Mouse (Mus musculus) liver, embryonic 18 days (tissue): ENCODE results near the gene Ccl1. TPM values are rescaled to one million over a fixed set of nuclear protein-coding genes. Genes with fewer than 3 reads are reported as not detected.

Source experiments
- polyA plus RNA-seq: library from polyadenylated mRNA; depleted of rRNA; stranded (reverse); fragments of >200 nt; gene quantifications from 2 replicates; pipeline ENCODE4 v1.2.3, GENCODE M21; 2012; rRNA removed

The Ccl1 gene
- not detected in 2 replicates for polyA plus RNA-seq

GRCm38 (mm10) chr11:82305590-82305989 lies at the start of gene Ccl1:
Ccl1 (minus strand) TSS chr11:82305690.

Other genes starting within 250 kb of the Ccl1 start
- gene Ccl11, start 247.9 kb downstream of the Ccl1 start, polyA plus RNA-seq = 0.07 and 0.08 TPM in 2 replicates
- 2.0 and 2.3 TPM in 2 replicates for gene Ccl12, start 203.8 kb downstream of the Ccl1 start, polyA plus RNA-seq
- 0.12 and 0.52 TPM in 2 replicates for gene Ccl8, start 190.5 kb downstream of the Ccl1 start, polyA plus RNA-seq
- gene Tmem132e, start 83.2 kb upstream of the Ccl1 start, polyA plus RNA-seq = 1.00 and 1.1 TPM in 2 replicates